Mouse (Mus musculus) liver, adult (tissue): ENCODE results near the gene Efhc2.

ENCODE experiments used
- GATA4 ChIP-seq: IDR thresholded peaks from 2 replicates; pipeline ENCODE4 v1.6.1; 2014; ENCODE audit warnings: mild to moderate bottlenecking, low read length; ENCODE audit not compliant: insufficient replicate concordance

The Efhc2 gene

DNA sequence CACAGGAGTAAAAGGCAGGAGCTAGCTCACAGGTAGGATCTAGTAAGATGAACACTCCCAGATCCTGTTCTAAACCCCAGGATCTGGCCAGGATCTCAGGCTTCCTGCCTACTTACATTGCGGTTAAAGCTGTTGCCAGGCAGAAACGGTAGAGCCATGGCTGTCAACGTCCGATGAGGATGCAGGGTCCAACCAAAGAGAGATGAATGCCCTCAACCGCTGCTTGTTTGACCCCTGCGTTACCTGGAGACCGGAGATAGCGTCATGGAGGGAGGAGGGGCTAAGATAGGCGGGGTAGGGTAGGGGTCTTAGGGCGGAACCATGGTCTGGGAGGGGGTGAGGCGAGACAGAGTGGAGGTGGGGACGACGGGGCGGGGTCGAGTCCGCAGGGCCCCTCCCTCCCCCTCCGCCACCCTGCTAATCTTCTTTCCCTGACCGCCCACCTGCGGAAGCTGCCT lies at the start of gene Efhc2:
Efhc2 (minus strand) TSS at position 243 of the 458 bp plus-strand sequence.
- TF ChIP-seq GATA4 = no peak

DNA sequence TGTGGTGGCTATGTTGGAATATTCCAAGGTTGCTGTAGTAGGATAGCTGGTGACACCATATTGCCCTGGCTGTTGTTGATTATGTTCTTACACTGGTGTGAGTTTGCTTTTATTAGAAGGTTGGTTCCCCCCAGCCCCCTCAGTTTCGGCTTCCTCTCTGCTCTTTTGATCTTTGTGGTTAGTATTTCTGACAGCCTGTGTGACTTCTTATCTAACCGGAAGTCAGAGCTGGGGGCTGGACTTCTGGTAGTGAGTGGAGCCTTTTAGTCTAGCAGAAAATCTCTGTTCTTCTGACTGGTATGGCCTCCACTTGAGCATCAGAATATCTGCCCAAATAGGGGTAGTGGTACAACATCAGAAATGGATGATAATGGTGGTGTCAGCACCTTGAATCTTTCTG lies 45.9 kb upstream of the Efhc2 start:
- TF ChIP-seq GATA4 = no peak

DNA sequence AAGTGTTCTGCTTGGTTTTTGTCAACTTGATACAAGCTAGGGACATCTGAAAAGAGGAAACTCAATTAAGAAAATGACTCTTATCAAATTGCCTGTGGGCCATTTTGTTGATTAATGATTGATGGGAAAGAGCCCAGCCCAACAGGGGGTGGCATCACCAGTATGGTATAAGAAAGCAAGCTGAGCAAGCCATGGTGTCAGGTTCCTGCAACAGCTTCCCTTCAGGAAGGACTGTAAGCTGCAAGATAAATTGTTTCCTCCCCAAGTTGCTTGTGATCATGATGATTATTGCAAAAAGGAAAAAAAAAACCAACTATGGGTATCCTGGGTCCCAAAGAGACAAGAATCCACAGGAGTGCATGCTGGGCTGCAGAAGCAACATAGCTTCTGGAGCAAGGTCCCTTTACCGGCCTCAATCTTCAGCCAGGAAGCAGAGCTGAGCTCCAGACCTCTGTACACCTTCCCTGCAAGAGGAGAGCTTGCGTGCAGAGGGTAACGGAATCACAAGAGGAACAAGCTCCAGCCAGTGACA lies 18.8 kb downstream of the Efhc2 start:
- TF ChIP-seq GATA4 = no peak

DNA sequence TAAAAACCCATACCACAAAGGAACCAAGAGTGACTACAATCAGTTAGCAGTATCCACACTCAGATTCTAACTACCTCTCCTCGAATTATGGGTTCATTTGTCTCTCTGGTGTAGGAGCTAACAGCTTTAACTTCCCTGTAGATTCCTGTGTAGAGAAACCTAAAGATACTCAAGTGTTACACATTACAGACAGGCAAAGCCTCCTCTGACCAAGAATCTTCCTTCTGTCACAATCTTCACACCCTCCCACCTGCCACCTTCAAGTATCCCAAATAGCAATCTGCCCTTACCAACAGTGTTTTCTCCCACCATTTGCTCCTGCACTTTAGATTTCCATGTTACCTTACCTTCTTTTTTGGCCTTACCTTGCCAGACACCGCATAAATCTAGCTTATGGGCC lies 35.3 kb downstream of the Efhc2 start:
- TF ChIP-seq GATA4 = no peak

DNA sequence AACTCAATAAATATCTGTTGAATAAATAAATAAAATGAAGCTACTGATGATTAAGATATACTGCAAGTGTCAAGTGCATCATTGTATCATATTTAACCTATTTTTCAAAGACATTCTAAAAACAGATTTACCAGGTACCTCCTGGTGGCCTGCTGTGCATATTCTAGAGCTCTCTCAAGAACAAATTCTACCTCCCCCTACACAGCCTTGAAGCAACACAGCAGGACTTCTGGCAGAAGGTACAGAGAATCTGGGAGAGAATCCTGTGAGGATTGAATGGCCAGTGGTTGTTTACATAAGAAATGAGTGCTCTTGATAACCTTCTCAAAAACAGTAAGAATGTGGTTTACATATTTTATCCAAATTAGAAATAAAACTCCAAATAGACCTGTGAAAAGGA lies 94.0 kb downstream of the Efhc2 start:
- no peak for TF ChIP-seq GATA4

DNA sequence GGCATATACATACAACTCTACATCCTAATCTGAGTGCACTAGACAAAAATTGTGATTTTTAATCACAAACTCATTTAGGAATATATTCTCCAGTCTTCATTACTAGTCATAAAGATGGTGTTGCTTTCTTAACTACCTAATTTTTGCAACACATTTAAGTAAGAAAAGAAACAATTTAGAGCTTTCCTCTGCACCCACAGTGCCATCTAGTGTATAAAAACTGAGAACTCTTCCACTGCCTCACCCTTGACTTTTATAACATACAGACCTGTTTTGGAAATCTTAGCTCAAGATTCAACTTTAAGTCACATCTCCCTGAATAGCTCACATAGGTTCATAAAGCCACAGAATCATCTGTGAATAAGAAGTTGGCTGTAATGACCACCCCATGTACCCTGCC lies 101.7 kb downstream of the Efhc2 start:
- no peak for TF ChIP-seq GATA4

DNA sequence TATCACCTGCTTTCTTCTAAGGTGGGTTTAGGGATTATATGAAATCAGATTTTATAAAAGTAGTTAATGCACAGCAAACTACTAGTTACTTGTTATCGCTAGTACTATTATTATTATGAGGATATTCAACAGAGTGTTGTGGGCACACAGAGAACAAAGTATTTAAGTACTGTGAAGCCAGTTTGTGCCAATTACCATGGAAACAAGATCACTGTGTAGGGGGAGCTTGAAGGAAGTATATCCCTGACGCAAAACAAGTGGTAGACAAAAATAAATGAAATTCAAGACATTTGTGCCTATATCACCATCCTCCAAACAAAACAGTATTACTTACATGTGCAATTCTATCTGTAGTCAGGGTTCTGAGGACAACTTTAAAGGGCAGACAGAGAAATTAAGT lies 105.7 kb downstream of the Efhc2 start:
- no peak for TF ChIP-seq GATA4

DNA sequence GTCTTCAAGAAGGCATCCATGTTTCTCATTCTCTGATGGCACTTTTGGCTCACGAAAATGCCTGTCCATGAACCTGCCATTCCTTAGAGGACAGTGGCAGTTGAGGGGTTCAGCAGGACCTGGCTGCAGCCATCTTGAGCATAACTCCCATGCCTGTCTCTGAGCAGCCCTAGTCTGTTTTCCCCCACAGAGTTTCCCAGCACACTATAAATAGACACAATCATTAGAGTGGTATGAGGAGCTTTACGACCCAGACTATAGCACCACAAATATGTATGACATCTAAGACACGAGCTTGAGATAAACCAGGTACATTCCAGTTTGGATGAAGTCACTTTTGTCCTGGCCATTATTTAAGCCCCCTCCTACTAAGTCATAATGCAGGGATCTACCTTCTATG lies 143.4 kb downstream of the Efhc2 start:
- no peak for TF ChIP-seq GATA4

DNA sequence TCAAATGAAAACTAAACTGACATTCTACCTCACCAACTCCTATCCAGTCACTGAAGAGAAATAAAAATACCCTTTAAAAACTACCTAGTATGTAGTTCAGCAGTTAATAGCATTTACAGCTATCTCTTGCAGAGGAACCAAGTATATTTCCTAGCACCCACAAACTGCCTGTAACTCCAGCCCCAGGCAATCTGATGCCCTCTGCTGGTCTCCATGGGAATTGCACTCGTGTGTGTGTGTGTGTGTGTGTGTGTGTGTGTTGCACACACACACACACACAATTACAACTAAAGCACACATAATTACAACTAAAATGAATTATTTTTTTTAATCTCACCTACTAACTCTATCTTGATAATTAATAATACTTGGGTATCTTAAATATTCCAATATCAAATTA lies 153.5 kb downstream of the Efhc2 start:
- no peak for TF ChIP-seq GATA4
